Mouse (Mus musculus) embryonic facial prominence, embryonic 11.5 days (tissue): ENCODE results near the gene Smim17. TPM values are rescaled to one million over a fixed set of nuclear protein-coding genes. Genes with fewer than 3 reads are reported as not detected.

ENCODE experiments used
- ATAC-seq: fragments of 200-750 bp; cut with Nextera tagmentation; replicated peaks from 2 replicates; pipeline ENCODE4 v1.8.0; 2017; ENCODE audit warnings: low read depth; ENCODE audit not compliant: insufficient number of reproducible peaks, low FRiP score, low TSS enrichment
- DNase-seq: peaks from one replicate; pipeline ENCODE4 v3.0.0-alpha.2; 2015; ENCODE audit warnings: low spot score
- H3K27ac ChIP-seq: fragments of 300-500 bp; sonication (generic); replicated peaks from 2 replicates; pipeline ENCODE4 v1.5.1; 2014; ENCODE audit warnings: mild to moderate bottlenecking, low read depth, low read length, control low read depth
- H3K27me3 ChIP-seq: fragments of 300-500 bp; sonication (generic); 2 replicates; pipeline ENCODE4 v1.6.1; 2014; ENCODE audit warnings: mild to moderate bottlenecking, low read length, moderate library complexity, mixed read lengths; ENCODE audit not compliant: control insufficient read depth, insufficient read depth
- H3K36me3 ChIP-seq: fragments of 300-500 bp; sonication (generic); replicated peaks from 2 replicates; pipeline ENCODE4 v1.6.1; 2014; ENCODE audit warnings: low read depth, mild to moderate bottlenecking, low read length, moderate library complexity, mixed read lengths; ENCODE audit not compliant: control insufficient read depth, insufficient read depth
- H3K4me1 ChIP-seq: fragments of 300-500 bp; sonication (generic); 2 replicates; pipeline ENCODE4 v1.6.1; 2014; ENCODE audit warnings: low read length, mixed read lengths; ENCODE audit not compliant: control insufficient read depth, insufficient read depth
- H3K4me2 ChIP-seq: fragments of 300-500 bp; sonication (generic); 2 replicates; pipeline ENCODE4 v1.6.1; 2014; ENCODE audit warnings: low read depth, mild to moderate bottlenecking, control low read depth, low read length, moderate library complexity
- H3K4me3 ChIP-seq: fragments of 300-500 bp; sonication (generic); 2 replicates; pipeline ENCODE4 v1.5.1; 2014; ENCODE audit warnings: low read depth, low read length, control low read depth
- H3K9ac ChIP-seq: fragments of 300-500 bp; sonication (generic); replicated peaks from 2 replicates; pipeline ENCODE4 v1.6.1; 2014; ENCODE audit warnings: mild to moderate bottlenecking, control low read depth, low read length
- H3K9me3 ChIP-seq: fragments of 300-500 bp; sonication (generic); replicated peaks from 2 replicates; pipeline ENCODE4 v1.6.1; 2016; ENCODE audit warnings: mild to moderate bottlenecking, low read length, inconsistent platforms, mixed read lengths; ENCODE audit not compliant: control insufficient read depth
- WGBS: fragments of 180-500 bp; shearing (Covaris S2); extraction: QIAGEN DNeasy Blood & Tissue Kit; methylation state at CpG from one replicate; pipeline ENCODE4 v1.1.7; 2014; 5-methylcytosine and 5-hydroxymethylcytosine counted together
- polyA plus RNA-seq: library from polyadenylated mRNA; unstranded; fragments of >200 nt; fragmentation: Nextera tagmentation; extraction: Ambion mirVana; gene quantifications from 2 replicates; pipeline ENCODE4 v1.2.1, GENCODE M21; 2014

The Smim17 gene
- 0.28 TPM in 1 of 2 replicates, not detected in the other for polyA plus RNA-seq

GRCm38 (mm10) chr7:6397996-6398975 is at the start of gene Smim17:
Gene Smim17, plus strand, starts transcription at chr7:6398715.
- Histone ChIP-seq H3K27ac (no peak within 1 kb of the TSS), H3K27me3 (no peaks in the 10 kb centered on the region), H3K4me3 (peak within 1 kb of the TSS; percentile 44), H3K4me2 (peak within 1 kb of the TSS; percentile 58), H3K9me3 (no peaks in the 10 kb centered on the region), H3K9ac (peak within 1 kb of the TSS; percentile 48), H3K36me3 (no peaks in the 10 kb centered on the region), H3K4me1 (no peaks in the 10 kb centered on the region)
- DNase-seq (peak; percentile 77), ATAC-seq (peak; percentile 91)
- 25% methylated on average over 25 of the region's 25 CpGs for WGBS

- no peaks in the 10 kb centered on the region for H3K4me1 ChIP-seq
- H3K4me2 ChIP-seq = no peak overlapping the region
- no peak overlapping the region for H3K4me3 ChIP-seq
- DNase-seq (no peak), ATAC-seq (no peak)
- H3K27ac ChIP-seq = no peak overlapping the region
- WGBS = 65% methylated on average over 2 of the region's 2 CpGs
- H3K9ac ChIP-seq = no peak overlapping the region
- no peaks in the 10 kb centered on the region for H3K27me3 ChIP-seq
- H3K36me3 ChIP-seq = no peaks in the 10 kb centered on the region
- no peaks in the 10 kb centered on the region for H3K9me3 ChIP-seq
Observed at GRCm38 (mm10) chr7:6358121-6358520, 40.4 kb upstream of the Smim17 start.

GRCm38 (mm10) chr7:6358937-6359590 is 39.5 kb upstream of the Smim17 start:
- DNase-seq = peak; percentile 83
- WGBS = 51% methylated on average over 10 of the region's 10 CpGs

GRCm38 (mm10) chr7:6360477-6361060 is 37.9 kb upstream of the Smim17 start:
- no peak overlapping the region for H3K27ac ChIP-seq
- no peaks in the 10 kb centered on the region for H3K27me3 ChIP-seq
- 9% methylated on average over 9 of the region's 9 CpGs for WGBS
- H3K36me3 ChIP-seq = no peaks in the 10 kb centered on the region
- DNase-seq = no peak
- no peak for ATAC-seq
- H3K4me3 ChIP-seq = no peak overlapping the region
- no peak overlapping the region for H3K9ac ChIP-seq
- no peak overlapping the region for H3K4me2 ChIP-seq
- no peaks in the 10 kb centered on the region for H3K9me3 ChIP-seq
- H3K4me1 ChIP-seq = no peaks in the 10 kb centered on the region

More at GRCm38 (mm10) chr7:6358937-6359590, 39.5 kb upstream of the Smim17 start:
- Histone ChIP-seq H3K4me2 (no peak overlapping the region), H3K4me3 (no peak overlapping the region), H3K27me3 (no peaks in the 10 kb centered on the region), H3K4me1 (no peaks in the 10 kb centered on the region), H3K27ac (no peak overlapping the region), H3K36me3 (no peaks in the 10 kb centered on the region), H3K9me3 (no peaks in the 10 kb centered on the region), H3K9ac (no peak overlapping the region)
- ATAC-seq = no peak

GRCm38 (mm10) chr7:6361756-6362155 is 36.8 kb upstream of the Smim17 start:
- DNase-seq (no peak), ATAC-seq (no peak)
- Histone ChIP-seq H3K36me3 (no peaks in the 10 kb centered on the region), H3K9me3 (no peaks in the 10 kb centered on the region), H3K4me1 (no peaks in the 10 kb centered on the region), H3K27me3 (no peaks in the 10 kb centered on the region), H3K4me3 (peak overlapping the region; percentile 45), H3K27ac (0 out of 2 replicates have a peak overlapping the region, but pooled peaks have one; percentile 3), H3K4me2 (peak overlapping the region; percentile 42), H3K9ac (peak overlapping the region; percentile 35)
- 29% methylated on average over 7 of the region's 7 CpGs for WGBS

- no peaks in the 10 kb centered on the region for H3K4me1 ChIP-seq
- H3K27ac ChIP-seq = 0 out of 2 replicates have a peak overlapping the region, but pooled peaks have one; percentile 47
- WGBS = under 1% methylated on average over 36 of the region's 38 CpGs
- no peaks in the 10 kb centered on the region for H3K27me3 ChIP-seq
- peak overlapping the region; percentile 63 for H3K4me2 ChIP-seq
- H3K36me3 ChIP-seq = no peaks in the 10 kb centered on the region
- DNase-seq (peak; percentile 98), ATAC-seq (peak; percentile 95)
- no peaks in the 10 kb centered on the region for H3K9me3 ChIP-seq
- H3K4me3 ChIP-seq = peak overlapping the region; percentile 45
- H3K9ac ChIP-seq = peak overlapping the region; percentile 35
Observed at GRCm38 (mm10) chr7:6362268-6363046, 36.1 kb upstream of the Smim17 start.

- Histone ChIP-seq H3K4me2 (peak within 1 kb of the TSS; percentile 63), H3K27ac (peak within 1 kb of the TSS; percentile 47; the same call in 1 of the 2 replicates), H3K9ac (peak within 1 kb of the TSS; percentile 61), H3K27me3 (no peaks in the 10 kb centered on the region), H3K9me3 (no peaks in the 10 kb centered on the region), H3K4me3 (peak within 1 kb of the TSS; percentile 45), H3K4me1 (no peaks in the 10 kb centered on the region), H3K36me3 (no peaks in the 10 kb centered on the region)
- ATAC-seq = no peak; the same call in 1 of the 2 replicates
- peak; percentile 94 for DNase-seq
- under 1% methylated on average over 23 of the region's 23 CpGs for WGBS
Observed at GRCm38 (mm10) chr7:6363047-6363488, 35.4 kb upstream of the Smim17 start, which contains the start of gene Zfp78. Gene Zfp78, plus strand, starts transcription at chr7:6363280.
